Mouse (Mus musculus): ENCODE data around the gene Ubox5. TPM values are rescaled to one million over a fixed set of nuclear protein-coding genes. Genes with fewer than 3 reads are reported as not detected.

The Ubox5 gene
- polyA plus RNA-seq, 1 experiment from 2014 or later = 13.0 TPM

GRCm38 (mm10) chr2:130589761-130590160, 40.1 kb downstream of the Ubox5 start:
- Histone ChIP-seq H3K36me3 (ENCODE audit: control insufficient read depth, insufficient read depth, low read length) (peaks cover 17% of the 10 kb centered on the region), H3K4me1 (ENCODE audit: control insufficient read depth, insufficient read depth, low read length) (no peaks in the 10 kb centered on the region), H3K9me3 (ENCODE audit: control insufficient read depth, low read length) (no peaks in the 10 kb centered on the region), H3K9ac (replicated peaks; ENCODE audit: low read length) (no peak overlapping the region), H3K27me3 (ENCODE audit: control insufficient read depth, insufficient read depth, low read length) (no peaks in the 10 kb centered on the region), H3K4me3 (replicated peaks; ENCODE audit: low read depth, low read length) (no peak overlapping the region), H3K4me2 (ENCODE audit: low read length) (no peak overlapping the region), H3K27ac (replicated peaks; ENCODE audit: low read depth, low read length) (no peak overlapping the region)
- WGBS = 87% methylated on average over 2 of the region's 2 CpGs
- no peak for DNase-seq
- no peak for ATAC-seq (ENCODE audit: low FRiP score, low TSS enrichment)

- DNase-seq (no peak), ATAC-seq (ENCODE audit: low FRiP score, low TSS enrichment) (no peak)
- H3K27me3 ChIP-seq (ENCODE audit: control insufficient read depth, insufficient read depth, low read length) = no peaks in the 10 kb centered on the region
- 58% methylated on average over 4 of the region's 4 CpGs for WGBS
- H3K4me1 ChIP-seq (ENCODE audit: control insufficient read depth, insufficient read depth, low read length) = no peaks in the 10 kb centered on the region
- no peak overlapping the region for H3K9ac ChIP-seq (replicated peaks; ENCODE audit: low read length)
- H3K9me3 ChIP-seq (ENCODE audit: control insufficient read depth, low read length) = no peaks in the 10 kb centered on the region
- H3K27ac ChIP-seq (replicated peaks; ENCODE audit: low read depth, low read length) = no peak overlapping the region
- peaks cover 17% of the 10 kb centered on the region for H3K36me3 ChIP-seq (ENCODE audit: control insufficient read depth, insufficient read depth, low read length)
- no peak overlapping the region for H3K4me2 ChIP-seq (ENCODE audit: low read length)
- H3K4me3 ChIP-seq (replicated peaks; ENCODE audit: low read depth, low read length) = no peak overlapping the region
These were observed 40.7 kb downstream of the Ubox5 start for GRCm38 (mm10) chr2:130589157-130589556.

- WGBS = 91% methylated on average over 2 of the region's 2 CpGs
- Histone ChIP-seq H3K36me3 (ENCODE audit: control insufficient read depth, insufficient read depth, low read length) (peaks cover 17% of the 10 kb centered on the region), H3K4me1 (ENCODE audit: control insufficient read depth, insufficient read depth, low read length) (no peaks in the 10 kb centered on the region), H3K4me3 (replicated peaks; ENCODE audit: low read depth, low read length) (no peak overlapping the region), H3K4me2 (ENCODE audit: low read length) (no peak overlapping the region), H3K9ac (replicated peaks; ENCODE audit: low read length) (no peak overlapping the region), H3K9me3 (ENCODE audit: control insufficient read depth, low read length) (no peaks in the 10 kb centered on the region), H3K27ac (replicated peaks; ENCODE audit: low read depth, low read length) (no peak overlapping the region), H3K27me3 (ENCODE audit: control insufficient read depth, insufficient read depth, low read length) (no peaks in the 10 kb centered on the region)
- ATAC-seq (ENCODE audit: low FRiP score, low TSS enrichment) (no peak), DNase-seq (no peak)
These were observed 41.5 kb downstream of the Ubox5 start for GRCm38 (mm10) chr2:130588373-130588772.

GRCm38 (mm10) chr2:130586016-130586415, 43.8 kb downstream of the Ubox5 start:
- H3K4me3 ChIP-seq (replicated peaks; ENCODE audit: low read depth, low read length) = no peak overlapping the region
- peaks cover 10% of the 10 kb centered on the region for H3K36me3 ChIP-seq (ENCODE audit: control insufficient read depth, insufficient read depth, low read length)
- H3K4me1 ChIP-seq (ENCODE audit: control insufficient read depth, insufficient read depth, low read length) = no peaks in the 10 kb centered on the region
- peaks cover 19% of the 10 kb centered on the region for H3K27me3 ChIP-seq (ENCODE audit: control insufficient read depth, insufficient read depth, low read length)
- H3K4me2 ChIP-seq (ENCODE audit: low read length) = no peak overlapping the region
- H3K9me3 ChIP-seq (ENCODE audit: control insufficient read depth, low read length) = no peaks in the 10 kb centered on the region
- no peak for DNase-seq
- ATAC-seq (ENCODE audit: low FRiP score, low TSS enrichment) = no peak
- no peak overlapping the region for H3K9ac ChIP-seq (replicated peaks; ENCODE audit: low read length)
- 88% methylated on average over 6 of the region's 6 CpGs for WGBS
- no peak overlapping the region for H3K27ac ChIP-seq (replicated peaks; ENCODE audit: low read depth, low read length)

GRCm38 (mm10) chr2:130583902-130584560, 45.8 kb downstream of the Ubox5 start:
- Histone ChIP-seq H3K27me3 (ENCODE audit: control insufficient read depth, insufficient read depth, low read length) (peaks cover 39% of the 10 kb centered on the region), H3K4me1 (ENCODE audit: control insufficient read depth, insufficient read depth, low read length) (0 out of 2 replicates have a peak, but pooled peaks cover 4% of the 10 kb centered on the region), H3K36me3 (ENCODE audit: control insufficient read depth, insufficient read depth, low read length) (no peaks in the 10 kb centered on the region), H3K27ac (replicated peaks; ENCODE audit: low read depth, low read length) (no peak overlapping the region), H3K9me3 (ENCODE audit: control insufficient read depth, low read length) (no peaks in the 10 kb centered on the region), H3K9ac (replicated peaks; ENCODE audit: low read length) (no peak overlapping the region), H3K4me2 (ENCODE audit: low read length) (no peak overlapping the region), H3K4me3 (replicated peaks; ENCODE audit: low read depth, low read length) (no peak overlapping the region)
- ATAC-seq (ENCODE audit: low FRiP score, low TSS enrichment) (no peak), DNase-seq (no peak)
- 86% methylated on average over 10 of the region's 10 CpGs for WGBS

GRCm38 (mm10) chr2:130582552-130582951, 47.3 kb downstream of the Ubox5 start, which contains the start of gene Avp:
Gene Avp, minus strand, starts transcription at chr2:130582554.
- Histone ChIP-seq H3K4me2 (ENCODE audit: low read length) (no peak within 1 kb of the TSS), H3K27ac (replicated peaks; ENCODE audit: low read depth, low read length) (no peak within 1 kb of the TSS), H3K9ac (replicated peaks; ENCODE audit: low read length) (no peak within 1 kb of the TSS), H3K4me1 (ENCODE audit: control insufficient read depth, insufficient read depth, low read length) (0 out of 2 replicates have a peak, but pooled peaks cover 4% of the 10 kb centered on the region), H3K36me3 (ENCODE audit: control insufficient read depth, insufficient read depth, low read length) (no peaks in the 10 kb centered on the region), H3K27me3 (ENCODE audit: control insufficient read depth, insufficient read depth, low read length) (peaks cover 53% of the 10 kb centered on the region), H3K9me3 (ENCODE audit: control insufficient read depth, low read length) (no peaks in the 10 kb centered on the region), H3K4me3 (replicated peaks; ENCODE audit: low read depth, low read length) (no peak within 1 kb of the TSS)
- DNase-seq (no peak), ATAC-seq (ENCODE audit: low FRiP score, low TSS enrichment) (no peak)
- 34% methylated on average over 10 of the region's 10 CpGs for whole genome bisulfite sequencing

GRCm38 (mm10) chr2:130581201-130581600, 48.6 kb downstream of the Ubox5 start:
- Histone ChIP-seq H3K4me2 (ENCODE audit: low read length) (peak overlapping the region; percentile 47), H3K27me3 (ENCODE audit: control insufficient read depth, insufficient read depth, low read length) (peaks cover 67% of the 10 kb centered on the region), H3K27ac (replicated peaks; ENCODE audit: low read depth, low read length) (no peak overlapping the region), H3K9me3 (ENCODE audit: control insufficient read depth, low read length) (no peaks in the 10 kb centered on the region), H3K36me3 (ENCODE audit: control insufficient read depth, insufficient read depth, low read length) (no peaks in the 10 kb centered on the region), H3K9ac (replicated peaks; ENCODE audit: low read length) (peak overlapping the region; percentile 34; the same call in 1 of the 2 replicates), H3K4me1 (ENCODE audit: control insufficient read depth, insufficient read depth, low read length) (peaks cover 9% of the 10 kb centered on the region; the same call in 1 of the 2 replicates), H3K4me3 (replicated peaks; ENCODE audit: low read depth, low read length) (peak overlapping the region; percentile 29)
- 4% methylated on average over 16 of the region's 16 CpGs for WGBS
- ATAC-seq (ENCODE audit: low FRiP score, low TSS enrichment) (no peak), DNase-seq (no peak)

GRCm38 (mm10) chr2:130579791-130580190, 50.0 kb downstream of the Ubox5 start:
- Histone ChIP-seq H3K4me1 (ENCODE audit: control insufficient read depth, insufficient read depth, low read length) (peaks cover 10% of the 10 kb centered on the region; the same call in 1 of the 2 replicates), H3K9ac (replicated peaks; ENCODE audit: low read length) (no peak overlapping the region), H3K4me2 (ENCODE audit: low read length) (no peak overlapping the region), H3K9me3 (ENCODE audit: control insufficient read depth, low read length) (no peaks in the 10 kb centered on the region), H3K27me3 (ENCODE audit: control insufficient read depth, insufficient read depth, low read length) (peaks cover 79% of the 10 kb centered on the region), H3K4me3 (replicated peaks; ENCODE audit: low read depth, low read length) (no peak overlapping the region), H3K27ac (replicated peaks; ENCODE audit: low read depth, low read length) (no peak overlapping the region), H3K36me3 (ENCODE audit: control insufficient read depth, insufficient read depth, low read length) (no peaks in the 10 kb centered on the region)
- no peak for DNase-seq
- 5% methylated on average over 8 of the region's 8 CpGs for whole genome bisulfite sequencing
- no peak for ATAC-seq (ENCODE audit: low FRiP score, low TSS enrichment)

GRCm38 (mm10) chr2:130578148-130578547, 51.7 kb downstream of the Ubox5 start:
- Histone ChIP-seq H3K4me1 (ENCODE audit: control insufficient read depth, insufficient read depth, low read length) (peaks cover 10% of the 10 kb centered on the region; the same call in 1 of the 2 replicates), H3K36me3 (ENCODE audit: control insufficient read depth, insufficient read depth, low read length) (no peaks in the 10 kb centered on the region), H3K9ac (replicated peaks; ENCODE audit: low read length) (no peak overlapping the region), H3K4me3 (replicated peaks; ENCODE audit: low read depth, low read length) (no peak overlapping the region), H3K4me2 (ENCODE audit: low read length) (no peak overlapping the region), H3K27ac (replicated peaks; ENCODE audit: low read depth, low read length) (no peak overlapping the region), H3K27me3 (ENCODE audit: control insufficient read depth, insufficient read depth, low read length) (peaks cover 79% of the 10 kb centered on the region), H3K9me3 (ENCODE audit: control insufficient read depth, low read length) (no peaks in the 10 kb centered on the region)
- WGBS = 11% methylated on average over 11 of the region's 11 CpGs
- ATAC-seq (ENCODE audit: low FRiP score, low TSS enrichment) = no peak
- peak; percentile 52 for DNase-seq

All from midbrain, embryonic 14.5 days (tissue).